Mouse (Mus musculus) liver, embryonic 11.5 days (tissue): ENCODE results near the gene Ubl4b. TPM values are rescaled to one million over a fixed set of nuclear protein-coding genes. Genes with fewer than 3 reads are reported as not detected.

ENCODE experiments used
- ATAC-seq: fragments of 200-750 bp; cut with Nextera tagmentation; replicated peaks from 2 replicates; pipeline ENCODE4 v1.8.0; 2017; ENCODE audit warnings: moderate number of reproducible peaks, mild to moderate bottlenecking, moderate TSS enrichment, moderate library complexity; ENCODE audit not compliant: low FRiP score
- DNase-seq: peaks from one replicate; pipeline ENCODE4 v3.0.0-alpha.2; 2017; ENCODE audit warnings: low spot score
- H3K27ac ChIP-seq: fragments of 300-500 bp; sonication (generic); 2 replicates; pipeline ENCODE4 v1.5.1; 2014; ENCODE audit warnings: mild to moderate bottlenecking, low read depth, low read length, control low read depth
- H3K27me3 ChIP-seq: fragments of 300-500 bp; sonication (generic); replicated peaks from 2 replicates; pipeline ENCODE4 v1.6.1; 2014; ENCODE audit warnings: low read length, mixed read lengths; ENCODE audit not compliant: control insufficient read depth, insufficient read depth
- H3K36me3 ChIP-seq: fragments of 300-500 bp; sonication (generic); 2 replicates; pipeline ENCODE4 v1.6.1; 2014; ENCODE audit warnings: mild to moderate bottlenecking, low read length, moderate library complexity, mixed read lengths; ENCODE audit not compliant: control insufficient read depth, insufficient read depth
- H3K4me1 ChIP-seq: fragments of 300-500 bp; sonication (generic); replicated peaks from 2 replicates; pipeline ENCODE4 v1.6.1; 2014; ENCODE audit warnings: low read length, mixed read lengths; ENCODE audit not compliant: control insufficient read depth, insufficient read depth
- H3K4me2 ChIP-seq: fragments of 300-500 bp; sonication (generic); 2 replicates; pipeline ENCODE4 v1.6.1; 2014; ENCODE audit warnings: mild to moderate bottlenecking, control low read depth, moderate library complexity
- H3K4me3 ChIP-seq: fragments of 300-500 bp; sonication (generic); 2 replicates; pipeline ENCODE4 v1.5.1; 2014; ENCODE audit warnings: low read depth, low read length, control low read depth
- H3K9ac ChIP-seq: fragments of 300-500 bp; sonication (generic); 2 replicates; pipeline ENCODE4 v1.6.1; 2014; ENCODE audit warnings: low read depth, low read length, control low read depth
- H3K9me3 ChIP-seq: fragments of 300-500 bp; sonication (generic); 2 replicates; pipeline ENCODE4 v1.6.1; 2016; ENCODE audit warnings: low read length, inconsistent platforms, mixed read lengths; ENCODE audit not compliant: control insufficient read depth
- WGBS: fragments of 180-500 bp; shearing (Covaris S2); extraction: QIAGEN DNeasy Blood & Tissue Kit; methylation state at CpG from one replicate; pipeline ENCODE4 v1.1.7; 2014; 5-methylcytosine and 5-hydroxymethylcytosine counted together
- polyA plus RNA-seq: library from polyadenylated mRNA; unstranded; fragments of >200 nt; fragmentation: Nextera tagmentation; extraction: Ambion mirVana; gene quantifications from 2 replicates; pipeline ENCODE4 v1.2.1, GENCODE M21; 2014

Ubl4b gene
- not detected in 2 replicates for polyA plus RNA-seq

DNA sequence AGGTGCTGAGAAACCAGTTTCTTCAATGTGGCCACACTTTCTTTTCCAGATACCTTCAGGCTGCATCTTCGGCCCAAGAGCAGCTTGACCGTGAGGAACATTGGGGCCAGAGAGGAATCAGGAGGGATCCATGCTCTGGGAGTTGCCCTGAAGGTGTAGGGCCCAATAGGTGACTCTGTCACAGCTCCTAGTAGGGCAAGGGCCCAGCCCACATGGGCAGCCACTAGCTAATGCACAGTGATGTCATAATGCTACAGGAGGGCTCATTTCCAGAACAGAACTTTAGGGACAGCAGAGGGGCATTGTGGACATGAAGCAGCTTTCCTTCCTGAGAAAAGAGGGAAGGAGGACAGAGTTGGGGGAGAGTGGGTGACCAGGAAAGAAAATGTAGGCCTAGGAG, at the start of gene Ubl4b:
Gene Ubl4b, minus strand, starts transcription at position 232 of the 400 bp plus-strand sequence.
- no peak within 1 kb of the TSS for H3K4me3 ChIP-seq
- H3K4me2 ChIP-seq = no peak within 1 kb of the TSS
- no peak within 1 kb of the TSS for H3K27ac ChIP-seq
- DNase-seq = no peak
- no peaks in the 10 kb centered on the region for H3K36me3 ChIP-seq
- no peaks in the 10 kb centered on the region; the same call in 1 of the 2 replicates for H3K27me3 ChIP-seq
- 86% methylated on average over 2 of the region's 2 CpGs for WGBS
- no peaks in the 10 kb centered on the region for H3K9me3 ChIP-seq
- no peak for ATAC-seq
- no peaks in the 10 kb centered on the region for H3K4me1 ChIP-seq
- no peak within 1 kb of the TSS for H3K9ac ChIP-seq

DNA sequence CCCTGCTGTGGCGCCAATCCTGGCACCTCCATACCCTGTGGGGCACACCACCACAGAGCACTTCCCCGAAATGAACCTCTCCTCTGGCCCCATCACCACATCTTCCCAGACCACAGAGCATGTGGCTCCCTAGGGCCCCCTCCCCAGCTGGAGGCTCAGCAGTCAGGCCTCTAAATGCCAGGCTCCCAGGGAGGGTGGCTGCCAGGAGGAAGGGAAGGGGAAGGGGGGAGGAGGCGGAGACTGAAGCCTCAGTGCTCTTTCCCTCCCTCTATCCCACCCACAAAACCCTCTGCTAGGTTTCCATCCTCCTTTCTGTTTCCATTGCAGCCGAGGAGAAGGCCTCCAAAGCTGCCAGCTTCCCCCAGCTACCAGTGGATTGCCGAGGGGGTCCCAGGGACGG, 45.3 kb upstream of the Ubl4b start:
- ATAC-seq (no peak; the same call in 1 of the 2 replicates), DNase-seq (no peak)
- Histone ChIP-seq H3K9ac (no peak overlapping the region), H3K4me1 (no peaks in the 10 kb centered on the region), H3K27ac (no peak overlapping the region), H3K27me3 (peaks cover 70% of the 10 kb centered on the region), H3K4me2 (no peak overlapping the region), H3K9me3 (no peaks in the 10 kb centered on the region), H3K36me3 (no peaks in the 10 kb centered on the region), H3K4me3 (no peak overlapping the region)
- whole genome bisulfite sequencing = 37% methylated on average over 6 of the region's 6 CpGs

DNA sequence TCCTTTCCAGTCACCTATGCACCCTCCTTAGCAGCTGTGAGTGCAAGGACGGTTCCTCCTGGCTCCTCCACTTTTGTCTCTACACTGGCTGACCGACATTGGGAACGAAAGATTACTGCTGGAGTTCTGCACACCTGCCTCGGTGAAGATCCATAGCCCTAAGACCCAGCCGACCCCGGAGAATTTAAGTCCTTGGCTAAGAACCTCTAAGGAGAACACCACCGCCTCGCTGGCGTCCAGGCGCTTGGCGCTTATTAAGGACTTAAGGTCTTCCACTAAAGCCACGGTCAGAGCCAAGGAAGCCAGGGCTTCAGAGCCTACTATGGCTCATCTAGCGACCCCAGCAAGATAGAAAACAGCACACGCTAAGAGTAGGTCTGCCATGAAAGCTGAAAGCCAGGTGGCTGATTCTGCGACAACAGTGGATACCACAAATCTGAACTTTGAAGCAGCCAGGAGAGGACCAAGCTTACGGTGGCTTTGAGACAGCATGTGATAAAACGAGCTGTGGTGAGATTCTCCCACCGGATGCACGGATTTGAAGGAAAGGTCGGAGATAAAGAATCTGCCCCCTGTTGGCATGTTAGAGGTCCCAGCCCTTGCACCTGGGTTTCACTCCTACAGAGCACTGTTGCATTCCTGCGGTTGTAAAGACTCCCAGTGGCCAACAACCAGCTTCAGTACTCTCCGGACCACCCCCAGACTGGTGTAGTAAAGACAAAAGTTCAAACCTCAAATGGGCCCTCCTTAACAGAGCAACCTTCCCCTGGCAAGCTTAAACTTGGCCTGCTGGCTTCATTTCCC, 42.9 kb upstream of the Ubl4b start:
- Histone ChIP-seq H3K4me3 (no peak overlapping the region), H3K27ac (no peak overlapping the region), H3K36me3 (no peaks in the 10 kb centered on the region), H3K4me2 (no peak overlapping the region), H3K4me1 (no peaks in the 10 kb centered on the region), H3K9ac (no peak overlapping the region), H3K27me3 (peaks cover 90% of the 10 kb centered on the region), H3K9me3 (no peaks in the 10 kb centered on the region)
- WGBS = 6% methylated on average over 22 of the region's 22 CpGs
- ATAC-seq = no peak
- DNase-seq = no peak

GRCm38 (mm10) chr3:107597134-107597533, 42.3 kb upstream of the Ubl4b start:
- no peak for ATAC-seq
- no peak overlapping the region for H3K4me3 ChIP-seq
- no peak overlapping the region for H3K9ac ChIP-seq
- no peaks in the 10 kb centered on the region for H3K36me3 ChIP-seq
- 3% methylated on average over 23 of the region's 24 CpGs for WGBS
- no peaks in the 10 kb centered on the region for H3K9me3 ChIP-seq
- H3K27ac ChIP-seq = no peak overlapping the region
- no peak overlapping the region for H3K4me2 ChIP-seq
- no peak for DNase-seq
- no peaks in the 10 kb centered on the region for H3K4me1 ChIP-seq
- H3K27me3 ChIP-seq = peaks cover 96% of the 10 kb centered on the region

GRCm38 (mm10) chr3:107596559-107596958, 41.7 kb upstream of the Ubl4b start:
- H3K4me1 ChIP-seq = no peaks in the 10 kb centered on the region
- peak overlapping the region; percentile 21 for H3K4me2 ChIP-seq
- H3K27ac ChIP-seq = no peak overlapping the region
- peaks cover 96% of the 10 kb centered on the region for H3K27me3 ChIP-seq
- no peaks in the 10 kb centered on the region for H3K9me3 ChIP-seq
- H3K36me3 ChIP-seq = no peaks in the 10 kb centered on the region
- no peak for ATAC-seq
- H3K4me3 ChIP-seq = peak overlapping the region; percentile 26; the same call in 1 of the 2 replicates
- DNase-seq = peak; percentile 63
- no peak overlapping the region for H3K9ac ChIP-seq
- 2% methylated on average over 26 of the region's 26 CpGs for WGBS

DNA sequence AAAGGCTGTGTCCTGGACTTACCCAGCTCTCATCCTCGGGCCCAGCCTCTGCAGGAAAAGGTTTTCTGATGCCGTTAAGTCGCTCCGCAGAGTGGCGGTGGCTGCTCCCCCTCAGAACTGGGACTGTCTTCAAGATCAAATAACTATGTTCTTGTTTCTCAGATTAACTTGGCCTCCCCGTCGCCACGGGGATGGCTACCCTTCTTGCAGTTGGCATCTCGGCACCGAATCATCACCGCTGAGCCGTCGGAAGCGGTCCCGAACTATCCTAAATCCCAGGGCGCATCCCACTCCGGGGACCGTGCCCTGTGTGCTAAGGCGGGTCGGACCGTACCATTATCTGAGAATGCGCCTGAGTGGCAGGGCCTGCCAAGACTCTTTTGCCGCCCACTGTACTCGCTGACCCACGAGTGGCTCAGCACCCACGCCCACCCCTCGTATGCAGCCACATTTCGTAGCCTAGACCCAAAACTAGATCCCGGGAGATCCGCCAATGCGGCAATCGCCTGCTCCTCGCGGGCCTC, 41.1 kb upstream of the Ubl4b start:
- H3K27ac ChIP-seq = no peak overlapping the region
- H3K4me3 ChIP-seq = peak overlapping the region; percentile 39
- no peak overlapping the region for H3K9ac ChIP-seq
- peak overlapping the region; percentile 63 for H3K4me2 ChIP-seq
- 2% methylated on average over 34 of the region's 34 CpGs for WGBS
- peak; percentile 59 for DNase-seq
- H3K9me3 ChIP-seq = no peaks in the 10 kb centered on the region
- H3K27me3 ChIP-seq = peaks cover 92% of the 10 kb centered on the region
- H3K4me1 ChIP-seq = no peaks in the 10 kb centered on the region
- no peak for ATAC-seq
- H3K36me3 ChIP-seq = no peaks in the 10 kb centered on the region

GRCm38 (mm10) chr3:107595264-107595937, 40.5 kb upstream of the Ubl4b start:
- Histone ChIP-seq H3K4me1 (no peaks in the 10 kb centered on the region), H3K4me3 (peak overlapping the region; percentile 39), H3K9me3 (no peaks in the 10 kb centered on the region), H3K27me3 (peaks cover 90% of the 10 kb centered on the region), H3K9ac (no peak overlapping the region), H3K27ac (no peak overlapping the region), H3K36me3 (no peaks in the 10 kb centered on the region), H3K4me2 (peak overlapping the region; percentile 63)
- DNase-seq = peak; percentile 64
- ATAC-seq = no peak
- 3% methylated on average over 48 of the region's 50 CpGs for WGBS

DNA sequence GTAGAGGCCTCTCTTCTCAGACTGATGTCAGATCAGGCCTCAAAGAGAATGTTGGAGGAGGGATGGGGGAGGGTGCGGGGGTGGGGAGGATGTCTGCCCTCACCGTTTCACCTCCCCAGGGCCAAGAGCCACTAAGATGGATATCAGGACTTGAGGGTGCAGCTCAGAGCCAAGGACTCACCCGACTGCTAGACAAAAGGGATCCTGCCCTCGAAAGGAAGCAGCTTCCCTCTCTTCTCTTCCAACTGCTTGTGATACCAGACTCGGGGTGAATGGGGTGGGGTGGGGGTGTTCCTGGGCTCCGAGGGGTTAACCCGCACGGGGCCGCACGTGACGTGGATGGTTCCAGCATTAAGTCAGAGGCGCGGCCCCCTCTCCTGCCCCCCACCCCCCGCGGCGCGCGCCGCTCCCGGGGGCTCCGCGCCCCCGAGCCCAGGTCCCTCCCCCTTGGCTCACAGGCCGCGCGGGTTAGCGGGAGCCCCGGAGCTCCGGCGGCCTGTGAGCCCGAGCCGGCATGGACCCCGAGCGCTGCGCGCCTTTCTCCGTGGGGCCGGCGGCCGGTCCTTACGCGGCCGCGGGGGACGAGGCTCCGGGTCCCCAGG, 39.9 kb upstream of the Ubl4b start, which contains the start of gene Alx3:
Gene Alx3, plus strand, starts transcription at position 370 of the 602 bp plus-strand sequence.
- DNase-seq = peak; percentile 38
- peak within 1 kb of the TSS; percentile 63 for H3K4me2 ChIP-seq
- no peak for ATAC-seq
- peaks cover 87% of the 10 kb centered on the region for H3K27me3 ChIP-seq
- H3K9me3 ChIP-seq = no peaks in the 10 kb centered on the region
- WGBS = 3% methylated on average over 28 of the region's 46 CpGs
- peak within 1 kb of the TSS; percentile 39 for H3K4me3 ChIP-seq
- no peaks in the 10 kb centered on the region for H3K36me3 ChIP-seq
- H3K4me1 ChIP-seq = no peaks in the 10 kb centered on the region
- no peak within 1 kb of the TSS for H3K9ac ChIP-seq
- H3K27ac ChIP-seq = no peak within 1 kb of the TSS
